Mouse (Mus musculus) G1E (cell line): ENCODE measurements around the gene Sys1.

ENCODE experiments used
- CTCF ChIP-seq: IDR thresholded peaks from 2 replicates; pipeline ENCODE4 v1.5.1; 2012; ENCODE audit warnings: low read depth, low read length, inconsistent platforms, mixed read lengths
- GATA1 ChIP-seq: IDR thresholded peaks from 2 replicates; pipeline ENCODE4 v1.6.1; 2012; ENCODE audit warnings: borderline replicate concordance, low read length, inconsistent platforms, mixed read lengths
- GATA2 ChIP-seq: IDR thresholded peaks from 2 replicates; pipeline ENCODE4 v1.6.1; 2012; ENCODE audit warnings: low read depth, low read length, inconsistent platforms, borderline replicate concordance
- POLR2AphosphoS5 ChIP-seq: IDR thresholded peaks from 2 replicates; pipeline ENCODE4 v1.6.1; 2012; ENCODE audit warnings: low read depth, low read length, inconsistent platforms; ENCODE audit not compliant: insufficient replicate concordance
- TAL1 ChIP-seq: conservative IDR thresholded peaks from 2 replicates; pipeline ENCODE4 v1.6.1; 2012; ENCODE audit warnings: low read depth, low read length, inconsistent platforms, mixed read lengths

- no peak for TF ChIP-seq TAL1
- no peak for TF ChIP-seq CTCF
- no peak for TF ChIP-seq GATA1
- no peak for TF ChIP-seq GATA2
- no peak for TF ChIP-seq POLR2AphosphoS5
These were observed 14.3 kb upstream of the Sys1 start for GRCm38 (mm10) chr2:164442315-164443050.
